Mouse (Mus musculus): ENCODE data around the gene Elmod1. TPM values are rescaled to one million over a fixed set of nuclear protein-coding genes. Genes with fewer than 3 reads are reported as not detected.
"Not testable (repeated sequence)": the region's sequence is repeated elsewhere in the genome, so short reads cannot be mapped to it uniquely, and the experiment has no call there.

The Elmod1 gene
- polyA plus RNA-seq (2011; ENCODE audit: insufficient read depth, insufficient read length, low replicate concordance, missing spikeins): 1.3 TPM in 1 of 2 replicates, not detected in the other

- TF ChIP-seq CTCF (IDR thresholded peaks at IDR 0.05; ENCODE audit: control insufficient read depth, insufficient read depth, low read length) (no peak), POLR2A (IDR thresholded peaks at IDR 0.05; ENCODE audit: borderline replicate concordance, control insufficient read depth, low read depth, low read length) (no peak)
- no peak within 1 kb of the TSS for H3K4me3 ChIP-seq (replicated peaks; ENCODE audit: control insufficient read depth, low read depth, low read length)
- no peak within 1 kb of the TSS for H3K27ac ChIP-seq (ENCODE audit: control insufficient read depth, insufficient read depth, low read depth, low read length, poor library complexity)
- H3K4me1 ChIP-seq (ENCODE audit: control insufficient read depth, insufficient read depth, low read length): no peaks in the 10 kb centered on the region
- WGBS: 1% methylated on average over 35 of the region's 36 CpGs
Measured at GRCm38 (mm10) chr9:53975122-53975518, at the start of gene Elmod1. Gene Elmod1, minus strand, starts transcription at chr9:53975301.

- Histone ChIP-seq H3K27ac (ENCODE audit: control insufficient read depth, insufficient read depth, low read depth, low read length, poor library complexity) (no peak overlapping the region), H3K4me3 (replicated peaks; ENCODE audit: control insufficient read depth, low read depth, low read length) (no peak overlapping the region), H3K4me1 (ENCODE audit: control insufficient read depth, insufficient read depth, low read length) (no peaks in the 10 kb centered on the region)
- 8% methylated on average over 3 of the region's 3 CpGs for WGBS
- TF ChIP-seq CTCF (IDR thresholded peaks at IDR 0.05; ENCODE audit: control insufficient read depth, insufficient read depth, low read length) (no peak), POLR2A (IDR thresholded peaks at IDR 0.05; ENCODE audit: borderline replicate concordance, control insufficient read depth, low read depth, low read length) (no peak)
Measured at GRCm38 (mm10) chr9:54022795-54023194, 47.7 kb upstream of the Elmod1 start.

- Histone ChIP-seq H3K4me1 (ENCODE audit: control insufficient read depth, insufficient read depth, low read length) (no peaks in the 10 kb centered on the region), H3K27ac (ENCODE audit: control insufficient read depth, insufficient read depth, low read depth, low read length, poor library complexity) (no peak overlapping the region), H3K4me3 (replicated peaks; ENCODE audit: control insufficient read depth, low read depth, low read length) (no peak overlapping the region)
- WGBS: 65% methylated on average over 1 of the region's 1 CpGs
- TF ChIP-seq POLR2A (IDR thresholded peaks at IDR 0.05; ENCODE audit: borderline replicate concordance, control insufficient read depth, low read depth, low read length) (no peak), CTCF (IDR thresholded peaks at IDR 0.05; ENCODE audit: control insufficient read depth, insufficient read depth, low read length) (no peak)
Measured at GRCm38 (mm10) chr9:53994528-53994927, 19.4 kb upstream of the Elmod1 start.

- not testable (repeated sequence) for H3K27ac ChIP-seq (ENCODE audit: control insufficient read depth, insufficient read depth, low read depth, low read length, poor library complexity); H3K4me1 ChIP-seq (ENCODE audit: control insufficient read depth, insufficient read depth, low read length); H3K4me3 ChIP-seq (replicated peaks; ENCODE audit: control insufficient read depth, low read depth, low read length)
Measured at GRCm38 (mm10) chr9:53992567-53992966, 17.5 kb upstream of the Elmod1 start.

GRCm38 (mm10) chr9:53990921-53991320 lies 15.8 kb upstream of the Elmod1 start:
- no peak overlapping the region for H3K27ac ChIP-seq (ENCODE audit: control insufficient read depth, insufficient read depth, low read depth, low read length, poor library complexity)
- WGBS: 2% methylated on average over 3 of the region's 3 CpGs
- no peaks in the 10 kb centered on the region for H3K4me1 ChIP-seq (ENCODE audit: control insufficient read depth, insufficient read depth, low read length)
- no peak overlapping the region for H3K4me3 ChIP-seq (replicated peaks; ENCODE audit: control insufficient read depth, low read depth, low read length)
- TF ChIP-seq CTCF (IDR thresholded peaks at IDR 0.05; ENCODE audit: control insufficient read depth, insufficient read depth, low read length) (peak; percentile 41), POLR2A (IDR thresholded peaks at IDR 0.05; ENCODE audit: borderline replicate concordance, control insufficient read depth, low read depth, low read length) (no peak)

GRCm38 (mm10) chr9:53986972-53987371 lies 11.9 kb upstream of the Elmod1 start:
- TF ChIP-seq POLR2A (IDR thresholded peaks at IDR 0.05; ENCODE audit: borderline replicate concordance, control insufficient read depth, low read depth, low read length): no peak
- TF ChIP-seq CTCF (IDR thresholded peaks at IDR 0.05; ENCODE audit: control insufficient read depth, insufficient read depth, low read length): no peak
- no peak overlapping the region for H3K4me3 ChIP-seq (replicated peaks; ENCODE audit: control insufficient read depth, low read depth, low read length)
- no peaks in the 10 kb centered on the region for H3K4me1 ChIP-seq (ENCODE audit: control insufficient read depth, insufficient read depth, low read length)
- no peak overlapping the region for H3K27ac ChIP-seq (ENCODE audit: control insufficient read depth, insufficient read depth, low read depth, low read length, poor library complexity)
- WGBS: 22% methylated on average over 3 of the region's 3 CpGs

GRCm38 (mm10) chr9:53984868-53985267 lies 9.8 kb upstream of the Elmod1 start:
- 34% methylated on average over 9 of the region's 9 CpGs for WGBS
- no peak for TF ChIP-seq POLR2A (IDR thresholded peaks at IDR 0.05; ENCODE audit: borderline replicate concordance, control insufficient read depth, low read depth, low read length)
- no peak for TF ChIP-seq CTCF (IDR thresholded peaks at IDR 0.05; ENCODE audit: control insufficient read depth, insufficient read depth, low read length)
- H3K4me1 ChIP-seq (ENCODE audit: control insufficient read depth, insufficient read depth, low read length): no peaks in the 10 kb centered on the region
- H3K27ac ChIP-seq (ENCODE audit: control insufficient read depth, insufficient read depth, low read depth, low read length, poor library complexity): no peak overlapping the region
- H3K4me3 ChIP-seq (replicated peaks; ENCODE audit: control insufficient read depth, low read depth, low read length): no peak overlapping the region

GRCm38 (mm10) chr9:53974328-53975121 lies 576 bp downstream of the Elmod1 start:
- no peaks in the 10 kb centered on the region for H3K4me1 ChIP-seq (ENCODE audit: control insufficient read depth, insufficient read depth, low read length)
- H3K4me3 ChIP-seq (replicated peaks; ENCODE audit: control insufficient read depth, low read depth, low read length): no peak overlapping the region
- no peak overlapping the region for H3K27ac ChIP-seq (ENCODE audit: control insufficient read depth, insufficient read depth, low read depth, low read length, poor library complexity)
- 3% methylated on average over 42 of the region's 42 CpGs for WGBS
- TF ChIP-seq CTCF (IDR thresholded peaks at IDR 0.05; ENCODE audit: control insufficient read depth, insufficient read depth, low read length) (no peak), POLR2A (IDR thresholded peaks at IDR 0.05; ENCODE audit: borderline replicate concordance, control insufficient read depth, low read depth, low read length) (0 out of 2 replicates have a peak, but pooled peaks have one; percentile 7)
